In genomic region chr7:68189691-68190456, GRCm38 (mm10) we compare ENCODE assay signal across 16 mouse cellular contexts.
A peak's percentile ranks its signal among the peaks of the same experiment; 100 is the strongest.
DNase-seq lines count a peak whose midpoint lies in the region; ATAC-seq and TF ChIP-seq lines count a peak whose summit lies in the region.
"Had no signal": no experiment of that assay in that cellular context is flagged by ENCODE, and none has a peak within 500 bp of the region (broad histone marks: within the 10 kb centered on the region; RNA-seq: fewer than 3 reads in every experiment).

No protein-coding gene starts in this region.

- peak overlapping the region; percentile 45 for H3K4me2 ChIP-seq in liver, embryonic 14.5 days (ENCODE audit: low read depth)
- H3K4me2 ChIP-seq: embryonic facial prominence, embryonic 12.5 days; hindbrain, embryonic 13.5 days; lung, embryonic 14.5 days; stomach, embryonic 15.5 days had no signal

- no peak overlapping the region for H3K9ac ChIP-seq in liver, embryonic 14.5 days (replicated peaks)
- H3K9ac ChIP-seq: embryonic facial prominence, embryonic 12.5 days; hindbrain, embryonic 13.5 days; lung, embryonic 14.5 days; stomach, embryonic 15.5 days had no signal

- TF ChIP-seq POLR2A in thymus, adult 2 months (IDR thresholded peaks at IDR 0.05; ENCODE audit: control insufficient read depth, extremely low read depth, insufficient read depth, low read length, poor library complexity): no peak

- no peaks in the 10 kb centered on the region for H3K27me3 ChIP-seq in liver, embryonic 14.5 days (ENCODE audit: control insufficient read depth, insufficient read depth, low read length)
- no peaks in the 10 kb centered on the region for H3K27me3 ChIP-seq in thymus, adult 2 months (ENCODE audit: control insufficient read depth, insufficient read depth, low read length)
- H3K27me3 ChIP-seq: embryonic facial prominence, embryonic 12.5 days; hindbrain, embryonic 13.5 days; stomach, embryonic 15.5 days had no signal

- H3K4me1 ChIP-seq in liver, embryonic 14.5 days (replicated peaks; ENCODE audit: control insufficient read depth in 2 of 2, insufficient read depth in 2 of 2, low read length in 1 of 2): peaks cover 9 to 32% of the 10 kb centered on the region in 2 experiments
- peaks cover 20% of the 10 kb centered on the region for H3K4me1 ChIP-seq in thymus, adult 2 months (replicated peaks; ENCODE audit: control insufficient read depth, insufficient read depth, low read length)
- H3K4me1 ChIP-seq: embryonic facial prominence, embryonic 12.5 days; hindbrain, embryonic 13.5 days; midbrain, embryonic 10.5 days had no signal

- no peak; the same call in 1 of the 2 replicates for TF ChIP-seq CTCF in liver, embryonic 14.5 days (IDR thresholded peaks at IDR 0.05; ENCODE audit: low read depth)
- TF ChIP-seq CTCF in thymus, adult 2 months (IDR thresholded peaks at IDR 0.05; ENCODE audit: borderline replicate concordance, control insufficient read depth, extremely low read depth, insufficient read depth, low read length, poor library complexity): peak; percentile 53; the same call in 1 of the 2 replicates

- no peaks in the 10 kb centered on the region for H3K9me3 ChIP-seq in liver, embryonic 14.5 days (ENCODE audit: control insufficient read depth, low read length)
- H3K9me3 ChIP-seq: embryonic facial prominence, embryonic 12.5 days; hindbrain, embryonic 13.5 days; midbrain, embryonic 10.5 days; stomach, embryonic 15.5 days had no signal

- no peak for TF ChIP-seq EP300 in liver, embryonic 14.5 days (IDR thresholded peaks at IDR 0.05; ENCODE audit: low read depth)

- peak overlapping the region; percentile 3 to 6; a peak in 1 of 4 replicates for H3K4me3 ChIP-seq in liver, embryonic 14.5 days (ENCODE audit: insufficient read depth in 1 of 2, low read depth in 2 of 2, low read length in 2 of 2)
- H3K4me3 ChIP-seq in thymus, adult 2 months (ENCODE audit: control insufficient read depth, insufficient read depth, low read length): no peak overlapping the region
- H3K4me3 ChIP-seq: embryonic facial prominence, embryonic 12.5 days; hindbrain, embryonic 13.5 days; midbrain, embryonic 10.5 days; stomach, embryonic 15.5 days had no signal

- no peak overlapping the region for H3K27ac ChIP-seq in liver, embryonic 14.5 days
- H3K27ac ChIP-seq in thymus, adult 2 months (ENCODE audit: control insufficient read depth, insufficient read depth, low read length): no peak overlapping the region
- H3K27ac ChIP-seq: embryonic facial prominence, embryonic 12.5 days; hindbrain, embryonic 13.5 days; midbrain, embryonic 10.5 days; stomach, embryonic 15.5 days had no signal

- peaks cover 5% of the 10 kb centered on the region for H3K36me3 ChIP-seq in liver, embryonic 14.5 days (replicated peaks; ENCODE audit: control insufficient read depth, insufficient read depth, low read depth)
- 0 out of 2 replicates have a peak, but pooled peaks cover 4% of the 10 kb centered on the region for H3K36me3 ChIP-seq in thymus, adult 2 months (ENCODE audit: control insufficient read depth, insufficient read depth, low read length)

- peak; percentile 32; the same call in 1 of the 2 replicates for ATAC-seq in liver, embryonic 14.5 days (ENCODE audit: insufficient read depth)

- DNase-seq in cerebellum, adult 11-12 months: peak; percentile 20
- no peak for DNase-seq in cerebellum, postnatal 4 days (ENCODE audit: low spot score in 2 of 2)
- peak; percentile 4 for DNase-seq in MEL-GATA-1-ER (ENCODE audit: extremely low read depth, low read depth)
- DNase-seq in liver, embryonic 14.5 days (ENCODE audit: low read depth in 3 of 3, low spot score in 3 of 3): no peak
- DNase-seq in thymus, adult 2 months: peak; percentile 50
- DNase-seq in kidney, adult 18-20 months: no peak
- no peak for DNase-seq in testis, postnatal 14 days (ENCODE audit: low spot score)
- DNase-seq in heart, postnatal 36 days: no peak
- DNase-seq: adrenal gland, adult 8-10 months; gastrocnemius, postnatal 10 days; kidney, adult 2 months; lung, embryonic 14.5 days had no signal

- WGBS in liver, embryonic 14.5 days (ENCODE audit: insufficient replicate concordance): 25% methylated on average over 13 of the region's 13 CpGs
- WGBS in thymus, adult 2 months: 61% methylated on average over 13 of the region's 13 CpGs

- intact Hi-C loops in heart, postnatal 36 days (cut with DNase I): no loop called here

Comparison
In these comparisons a context has a peak if more than half of its experiments do, and no peak if none do; other contexts are left out.
1. DNase-seq: peak in cerebellum, adult 11-12 months (single experiment), MEL-GATA-1-ER (single experiment) and thymus, adult 2 months (single experiment); none in cerebellum, postnatal 4 days (0 of 2), liver, embryonic 14.5 days (0 of 3), kidney, adult 18-20 months (single experiment), testis, postnatal 14 days (single experiment) and heart, postnatal 36 days (0 of 2).